Mouse (Mus musculus) limb, embryonic 15.5 days (tissue): Measurements from ENCODE around the gene Fndc8. TPM values are rescaled to one million over a fixed set of nuclear protein-coding genes. Genes with fewer than 3 reads are reported as not detected.

ENCODE experiments used
- ATAC-seq: fragments of 200-750 bp; cut with Nextera tagmentation; 2 replicates; pipeline ENCODE4 v1.8.0; 2017; ENCODE audit warnings: low read depth, moderate TSS enrichment; ENCODE audit not compliant: insufficient number of reproducible peaks, low FRiP score, low TSS enrichment
- H3K27ac ChIP-seq: fragments of 300-500 bp; sonication (generic); 2 replicates; pipeline ENCODE4 v1.5.1; 2015; ENCODE audit warnings: moderate library complexity, mild to moderate bottlenecking, inconsistent platforms
- H3K27me3 ChIP-seq: fragments of 300-500 bp; sonication (generic); 2 replicates; pipeline ENCODE4 v1.6.1; 2015; ENCODE audit warnings: inconsistent platforms
- H3K36me3 ChIP-seq: fragments of 300-500 bp; sonication (generic); 2 replicates; pipeline ENCODE4 v1.6.1; 2015; ENCODE audit warnings: inconsistent platforms
- H3K4me1 ChIP-seq: fragments of 300-500 bp; sonication (generic); 2 replicates; pipeline ENCODE4 v1.6.1; 2015; ENCODE audit warnings: inconsistent platforms
- H3K4me2 ChIP-seq: fragments of 300-500 bp; sonication (generic); 2 replicates; pipeline ENCODE4 v1.6.1; 2015; ENCODE audit warnings: mild to moderate bottlenecking, inconsistent platforms
- H3K4me3 ChIP-seq: fragments of 300-500 bp; sonication (generic); 2 replicates; pipeline ENCODE4 v1.5.1; 2015; ENCODE audit warnings: mild to moderate bottlenecking, inconsistent platforms
- H3K9ac ChIP-seq: fragments of 300-500 bp; sonication (generic); 2 replicates; pipeline ENCODE4 v1.6.1; 2015; ENCODE audit warnings: inconsistent platforms
- H3K9me3 ChIP-seq: fragments of 300-500 bp; sonication (generic); 2 replicates; pipeline ENCODE4 v1.6.1; 2016; ENCODE audit warnings: inconsistent platforms
- WGBS: fragments of 180-500 bp; shearing (Covaris S2); methylation state at CpG from one replicate; pipeline ENCODE4 v1.1.7; 2015; 5-methylcytosine and 5-hydroxymethylcytosine counted together
- polyA plus RNA-seq: library from polyadenylated mRNA; unstranded; fragments of >200 nt; fragmentation: Nextera tagmentation; extraction: Ambion mirVana; gene quantifications from 2 replicates; pipeline ENCODE4 v1.2.1, GENCODE M21; 2015

Fndc8 gene
- polyA plus RNA-seq, 1 experiment from 2014 or later, result 0.37 TPM

DNA sequence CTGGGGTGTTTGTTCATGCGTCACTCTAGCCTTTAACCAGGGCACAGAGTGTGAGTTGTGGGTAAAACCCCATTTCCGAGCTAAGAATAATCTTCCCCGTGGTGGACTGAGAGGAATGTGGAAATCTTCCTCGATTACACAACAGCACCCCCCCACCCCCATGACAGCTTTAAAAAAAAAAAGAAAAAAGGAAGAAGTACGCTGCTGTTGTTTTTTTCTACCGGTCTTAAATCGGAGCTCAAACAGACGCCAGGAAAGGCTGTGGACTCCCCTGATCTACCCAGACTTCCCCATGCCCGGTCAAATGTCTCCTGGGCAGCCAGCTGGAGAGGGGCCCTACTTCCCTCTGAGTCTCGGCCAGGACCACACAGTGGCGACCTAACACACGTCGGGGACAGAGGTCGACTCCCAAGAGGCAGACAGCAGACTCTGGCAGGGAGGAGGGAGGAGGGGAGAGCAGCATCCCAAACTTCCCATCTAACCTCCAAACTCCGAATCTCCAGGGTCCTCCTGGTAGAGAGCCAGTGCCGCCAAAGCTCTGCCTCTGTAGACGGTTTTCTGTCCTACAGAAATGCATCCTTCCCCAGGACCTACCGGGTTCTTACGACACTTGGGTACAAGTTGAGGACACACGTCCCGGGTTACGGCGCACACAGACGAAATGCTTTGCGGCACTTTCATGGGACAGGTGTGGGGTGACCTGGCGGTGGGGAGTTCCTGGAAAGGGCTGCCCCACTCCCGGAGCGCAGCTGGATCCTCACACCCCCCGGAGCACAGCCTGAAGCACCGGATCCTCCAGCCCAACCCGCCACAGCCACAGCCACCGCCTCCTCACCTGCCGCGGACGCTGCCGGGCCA, 21.5 kb upstream of the Fndc8 start:
- 4% methylated on average over 36 of the region's 36 CpGs for WGBS
- Histone ChIP-seq H3K4me3 (peak overlapping the region; percentile 92), H3K9ac (peak overlapping the region; percentile 70), H3K27ac (peak overlapping the region; percentile 61), H3K9me3 (no peaks in the 10 kb centered on the region), H3K4me1 (peaks cover 8% of the 10 kb centered on the region), H3K36me3 (no peaks in the 10 kb centered on the region), H3K4me2 (peak overlapping the region; percentile 79), H3K27me3 (no peaks in the 10 kb centered on the region)
- ATAC-seq, result 0 out of 2 replicates have a peak, but pooled peaks have one; percentile 32

DNA sequence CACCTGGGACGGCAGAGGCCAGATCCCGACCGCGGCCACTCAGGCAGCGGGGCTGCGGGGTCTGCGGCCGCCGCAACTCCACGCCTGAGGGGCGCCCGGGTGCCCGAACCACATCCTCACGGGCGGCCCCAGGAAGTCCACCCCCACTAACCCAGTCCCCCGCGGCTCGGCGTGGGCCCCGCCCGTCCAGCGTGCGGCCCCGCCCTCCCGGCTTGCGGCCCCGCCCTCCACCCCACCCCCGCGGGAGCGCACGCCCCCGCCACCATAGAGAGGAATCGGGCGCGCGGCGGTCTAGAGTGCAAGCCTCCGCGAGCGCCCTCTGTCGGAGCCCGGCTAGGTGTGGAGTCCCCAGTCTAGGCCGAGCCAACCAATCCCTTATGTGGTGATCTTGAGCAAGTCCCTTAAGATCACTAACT, 20.9 kb upstream of the Fndc8 start, which contains the start of gene Rffl:
Rffl (minus strand) TSS at position 180 of the 416 bp plus-strand sequence.
- H3K9me3 ChIP-seq, result no peaks in the 10 kb centered on the region
- under 1% methylated on average over 42 of the region's 43 CpGs for WGBS
- no peaks in the 10 kb centered on the region for H3K27me3 ChIP-seq
- peak; percentile 95 for ATAC-seq
- peak within 1 kb of the TSS; percentile 79 for H3K4me2 ChIP-seq
- H3K9ac ChIP-seq, result peak within 1 kb of the TSS; percentile 70
- peak within 1 kb of the TSS; percentile 61 for H3K27ac ChIP-seq
- H3K4me3 ChIP-seq, result peak within 1 kb of the TSS; percentile 92
- peaks cover 8% of the 10 kb centered on the region for H3K4me1 ChIP-seq
- no peaks in the 10 kb centered on the region for H3K36me3 ChIP-seq

GRCm38 (mm10) chr11:82874924-82875323, 17.0 kb upstream of the Fndc8 start:
- no peaks in the 10 kb centered on the region for H3K27me3 ChIP-seq
- H3K9ac ChIP-seq, result no peak overlapping the region
- peaks cover 7% of the 10 kb centered on the region for H3K4me1 ChIP-seq
- ATAC-seq, result no peak
- 69% methylated on average over 5 of the region's 5 CpGs for WGBS
- no peak overlapping the region for H3K4me2 ChIP-seq
- peaks cover 13% of the 10 kb centered on the region for H3K36me3 ChIP-seq
- H3K9me3 ChIP-seq, result no peaks in the 10 kb centered on the region
- no peak overlapping the region for H3K27ac ChIP-seq
- H3K4me3 ChIP-seq, result no peak overlapping the region

DNA sequence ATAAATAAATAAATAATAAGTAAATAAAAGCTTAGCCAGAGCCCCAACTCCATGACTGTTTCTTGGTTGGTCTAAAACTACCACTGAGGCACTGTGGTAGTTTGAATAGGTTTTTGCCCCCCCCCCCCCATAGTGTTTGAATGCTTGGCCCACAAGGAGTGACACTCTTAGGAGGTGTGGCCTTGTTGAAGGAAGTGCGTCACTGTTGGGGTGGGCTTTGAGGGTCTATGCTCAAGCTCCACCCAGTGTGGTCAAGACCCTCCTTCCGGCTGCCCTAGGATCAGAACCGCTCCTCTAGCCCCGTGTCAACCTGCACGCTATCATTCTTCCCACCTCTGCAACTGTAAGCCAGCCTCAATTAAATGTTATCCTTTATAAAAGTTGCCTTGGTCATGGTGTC, 16.3 kb upstream of the Fndc8 start:
- 83% methylated on average over 5 of the region's 5 CpGs for WGBS
- no peaks in the 10 kb centered on the region for H3K4me1 ChIP-seq
- no peak overlapping the region for H3K27ac ChIP-seq
- H3K4me3 ChIP-seq, result no peak overlapping the region
- ATAC-seq, result no peak
- peaks cover 16% of the 10 kb centered on the region for H3K36me3 ChIP-seq
- no peak overlapping the region for H3K9ac ChIP-seq
- no peak overlapping the region for H3K4me2 ChIP-seq
- H3K27me3 ChIP-seq, result no peaks in the 10 kb centered on the region
- H3K9me3 ChIP-seq, result no peaks in the 10 kb centered on the region

- no peaks in the 10 kb centered on the region for H3K4me1 ChIP-seq
- H3K36me3 ChIP-seq, result peaks cover 20% of the 10 kb centered on the region
- H3K9me3 ChIP-seq, result no peaks in the 10 kb centered on the region
- no peak overlapping the region for H3K9ac ChIP-seq
- no peak overlapping the region for H3K4me3 ChIP-seq
- H3K27ac ChIP-seq, result no peak overlapping the region
- no peak for ATAC-seq
- H3K4me2 ChIP-seq, result no peak overlapping the region
- 71% methylated on average over 7 of the region's 7 CpGs for WGBS
- H3K27me3 ChIP-seq, result no peaks in the 10 kb centered on the region
Measured at GRCm38 (mm10) chr11:82877726-82878344, 14.1 kb upstream of the Fndc8 start.

DNA sequence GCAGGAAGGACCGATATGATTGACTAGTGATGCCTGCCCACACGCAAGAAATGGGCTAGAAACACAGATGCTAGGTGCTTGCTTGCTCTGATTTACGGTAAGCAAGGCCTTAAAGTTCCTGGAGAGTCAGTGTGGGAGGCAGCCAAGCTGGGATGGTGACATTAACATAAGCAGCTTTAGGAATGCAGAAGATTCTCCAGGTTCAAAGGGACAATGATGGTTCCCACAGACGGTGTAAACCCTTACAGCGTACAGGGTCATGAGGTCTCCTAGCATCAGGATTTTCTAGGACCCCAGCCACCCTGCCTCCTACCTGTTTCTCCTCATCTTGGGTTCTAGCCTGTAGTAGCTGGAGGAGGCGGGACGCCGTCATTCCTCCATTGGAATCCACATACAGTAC, 8.7 kb upstream of the Fndc8 start:
- ATAC-seq, result no peak
- Histone ChIP-seq H3K4me2 (no peak overlapping the region), H3K9me3 (no peaks in the 10 kb centered on the region), H3K4me1 (0 out of 2 replicates have a peak, but pooled peaks cover under 1% of the 10 kb centered on the region), H3K9ac (no peak overlapping the region), H3K27me3 (no peaks in the 10 kb centered on the region), H3K36me3 (peaks cover 31% of the 10 kb centered on the region), H3K27ac (no peak overlapping the region), H3K4me3 (no peak overlapping the region)
- WGBS, result 64% methylated on average over 8 of the region's 8 CpGs

- H3K9ac ChIP-seq, result no peak overlapping the region
- ATAC-seq, result no peak
- no peak overlapping the region for H3K27ac ChIP-seq
- peaks cover 15% of the 10 kb centered on the region; the same call in 1 of the 2 replicates for H3K36me3 ChIP-seq
- H3K4me3 ChIP-seq, result no peak overlapping the region
- peaks cover 6% of the 10 kb centered on the region for H3K27me3 ChIP-seq
- H3K4me2 ChIP-seq, result no peak overlapping the region
- H3K9me3 ChIP-seq, result no peaks in the 10 kb centered on the region
- peaks cover 18% of the 10 kb centered on the region for H3K4me1 ChIP-seq
- 87% methylated on average over 3 of the region's 3 CpGs for WGBS
Measured at GRCm38 (mm10) chr11:82886559-82886958, 5.4 kb upstream of the Fndc8 start.

GRCm38 (mm10) chr11:82888491-82888946, 3.4 kb upstream of the Fndc8 start:
- no peaks in the 10 kb centered on the region for H3K9me3 ChIP-seq
- H3K36me3 ChIP-seq, result 0 out of 2 replicates have a peak, but pooled peaks cover 6% of the 10 kb centered on the region
- ATAC-seq, result no peak
- H3K9ac ChIP-seq, result no peak overlapping the region
- H3K27ac ChIP-seq, result no peak overlapping the region
- peaks cover 18% of the 10 kb centered on the region for H3K4me1 ChIP-seq
- 66% methylated on average over 10 of the region's 10 CpGs for WGBS
- no peak overlapping the region for H3K4me2 ChIP-seq
- H3K27me3 ChIP-seq, result peaks cover 14% of the 10 kb centered on the region
- H3K4me3 ChIP-seq, result no peak overlapping the region

GRCm38 (mm10) chr11:82889524-82890341, 2.2 kb upstream of the Fndc8 start:
- Histone ChIP-seq H3K4me1 (peaks cover 18% of the 10 kb centered on the region), H3K4me3 (peak overlapping the region; percentile 66), H3K9ac (peak overlapping the region; percentile 61), H3K36me3 (0 out of 2 replicates have a peak, but pooled peaks cover 6% of the 10 kb centered on the region), H3K27ac (peak overlapping the region; percentile 67), H3K4me2 (peak overlapping the region; percentile 85), H3K27me3 (peaks cover 14% of the 10 kb centered on the region), H3K9me3 (no peaks in the 10 kb centered on the region)
- 0 out of 2 replicates have a peak, but pooled peaks have one; percentile 30 for ATAC-seq
- 7% methylated on average over 31 of the region's 31 CpGs for WGBS

DNA sequence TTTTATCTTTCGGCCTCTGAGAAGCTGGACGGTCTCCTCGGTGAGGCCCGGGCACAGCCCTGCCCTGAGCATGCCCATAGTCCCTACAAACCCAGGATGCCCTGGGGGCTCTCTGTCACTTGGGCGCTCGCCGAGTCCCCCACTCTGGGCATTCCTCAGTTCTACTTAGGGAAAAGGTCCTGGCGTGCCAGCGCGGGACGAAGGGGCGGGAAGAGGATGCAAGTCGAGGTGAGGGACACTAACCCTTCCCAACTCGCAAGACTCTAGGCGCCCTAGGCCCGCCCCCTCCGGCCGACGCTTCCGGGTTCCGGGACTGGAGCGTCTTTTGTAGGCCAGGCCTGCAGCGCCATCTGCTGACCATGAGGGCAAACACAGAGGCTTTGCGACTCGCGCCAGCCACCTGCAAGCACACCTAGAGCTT, 1.6 kb upstream of the Fndc8 start, which contains the start of gene Rad51d:
Rad51d (minus strand) TSS at position 273 of the 421 bp plus-strand sequence.
- no peaks in the 10 kb centered on the region for H3K9me3 ChIP-seq
- WGBS, result under 1% methylated on average over 26 of the region's 26 CpGs
- H3K4me3 ChIP-seq, result peak within 1 kb of the TSS; percentile 66
- peaks cover 14% of the 10 kb centered on the region for H3K27me3 ChIP-seq
- peak within 1 kb of the TSS; percentile 85 for H3K4me2 ChIP-seq
- H3K36me3 ChIP-seq, result 0 out of 2 replicates have a peak, but pooled peaks cover 5% of the 10 kb centered on the region
- peaks cover 18% of the 10 kb centered on the region for H3K4me1 ChIP-seq
- H3K9ac ChIP-seq, result peak within 1 kb of the TSS; percentile 61
- peak; percentile 88 for ATAC-seq
- peak within 1 kb of the TSS; percentile 67 for H3K27ac ChIP-seq

DNA sequence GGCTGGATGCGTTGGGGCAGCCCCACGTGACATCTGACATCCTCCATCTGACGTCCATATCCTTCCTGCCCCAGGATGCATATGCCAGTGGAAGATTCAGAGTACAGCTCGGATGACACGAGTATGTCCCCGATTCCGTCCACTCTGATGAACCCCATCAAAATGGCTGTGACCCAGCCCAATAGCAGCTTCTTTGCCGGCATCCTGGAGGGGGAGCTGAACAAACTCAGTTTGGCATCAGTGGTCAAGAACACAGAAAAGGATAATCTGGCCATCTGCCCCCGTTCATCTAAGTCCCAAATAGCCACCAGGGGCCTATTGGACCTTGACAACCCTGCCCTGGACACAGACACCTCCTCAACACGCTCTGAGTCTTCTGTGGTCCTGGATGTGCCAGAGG, 5.6 kb downstream of the Fndc8 start:
- peaks cover 45% of the 10 kb centered on the region for H3K36me3 ChIP-seq
- no peaks in the 10 kb centered on the region for H3K27me3 ChIP-seq
- 83% methylated on average over 10 of the region's 10 CpGs for WGBS
- no peak overlapping the region for H3K4me2 ChIP-seq
- no peak overlapping the region for H3K27ac ChIP-seq
- no peaks in the 10 kb centered on the region for H3K4me1 ChIP-seq
- no peaks in the 10 kb centered on the region for H3K9me3 ChIP-seq
- H3K4me3 ChIP-seq, result no peak overlapping the region
- H3K9ac ChIP-seq, result no peak overlapping the region
- ATAC-seq, result no peak
